Mouse (Mus musculus): ENCODE data around the gene Pcdh7.

- no peak for TF ChIP-seq EP300 (IDR thresholded peaks at IDR 0.05; ENCODE audit: low read depth in 1 of 2, low read length in 2 of 2)
- TF ChIP-seq MEF2A (IDR thresholded peaks at IDR 0.05; ENCODE audit: extremely low read depth, insufficient replicate concordance, low read depth, low read length, poor library complexity, severe bottlenecking), result no peak
- TF ChIP-seq POLR2A (IDR thresholded peaks at IDR 0.05; ENCODE audit: control insufficient read depth in 1 of 2, insufficient read depth in 1 of 2, low read depth in 1 of 2, low read length in 2 of 2, poor library complexity in 1 of 2), result no peak
- no peak for TF ChIP-seq CTCF (IDR thresholded peaks at IDR 0.05 in 2 of 3, conservative IDR thresholded peaks at IDR 0.05 in 1 of 3; ENCODE audit: control insufficient read depth in 1 of 3, insufficient read depth in 1 of 3, low read depth in 2 of 3, low read length in 3 of 3, poor library complexity in 1 of 3, severe bottlenecking in 1 of 3)
- no peak for TF ChIP-seq ZKSCAN1 (IDR thresholded peaks at IDR 0.05; ENCODE audit: low read depth, low read length)
- no peak for TF ChIP-seq GATA1 (IDR thresholded peaks at IDR 0.05; ENCODE audit: low read depth, low read length)
Measured at GRCm38 (mm10) chr5:57718876-57719593, 1.3 kb downstream of the Pcdh7 start.

Measured in MEL (cell line).